Mouse (Mus musculus): ENCODE results near the gene Slc39a11.

- TF ChIP-seq CTCF (IDR thresholded peaks at IDR 0.05; ENCODE audit: low read depth, low read length) (no peak), POLR2AphosphoS5 (IDR thresholded peaks at IDR 0.05; ENCODE audit: insufficient replicate concordance, low read depth, low read length) (no peak), GATA1 (IDR thresholded peaks at IDR 0.05; ENCODE audit: borderline replicate concordance, low read length) (no peak), TAL1 (conservative IDR thresholded peaks at IDR 0.05; ENCODE audit: low read depth, low read length) (no peak)
Measured at GRCm38 (mm10) chr11:113425882-113426281, 224.0 kb downstream of the Slc39a11 start.
